Mouse (Mus musculus): Measurements from ENCODE around the gene Rnf169. TPM values are rescaled to one million over a fixed set of nuclear protein-coding genes. Genes with fewer than 3 reads are reported as not detected.

Gene Rnf169
- polyA plus RNA-seq (2014; fragmentation: Illumina TruSeq; extraction: RNeasy Lipid Tissue Mini Kit (QIAGEN cat#74804); ENCODE audit: low read depth, low replicate concordance), result 9.4 TPM

GRCm38 (mm10) chr7:99980132-99980591 lies at the start of gene Rnf169:
Rnf169 (minus strand) TSS chr7:99980448.

GRCm38 (mm10) chr7:100005790-100006189 lies 25.5 kb upstream of the Rnf169 start, which contains the start of gene Chrdl2:
Chrdl2 (plus strand) TSS chr7:100006172.

Other genes starting within 250 kb of the Rnf169 start
- not detected for gene Olfr521, start 216.9 kb downstream of the Rnf169 start, polyA plus RNA-seq (2014; fragmentation: Illumina TruSeq; extraction: RNeasy Lipid Tissue Mini Kit (QIAGEN cat#74804); ENCODE audit: low read depth, low replicate concordance)
- gene Neu3, start 152.0 kb downstream of the Rnf169 start, polyA plus RNA-seq (2014; fragmentation: Illumina TruSeq; extraction: RNeasy Lipid Tissue Mini Kit (QIAGEN cat#74804); ENCODE audit: low read depth, low replicate concordance), result 3.9 TPM
- not detected for gene Xrra1, start 121.3 kb downstream of the Rnf169 start, polyA plus RNA-seq (2014; fragmentation: Illumina TruSeq; extraction: RNeasy Lipid Tissue Mini Kit (QIAGEN cat#74804); ENCODE audit: low read depth, low replicate concordance)
- 172 TPM for gene Spcs2, start 117.0 kb downstream of the Rnf169 start, polyA plus RNA-seq (2014; fragmentation: Illumina TruSeq; extraction: RNeasy Lipid Tissue Mini Kit (QIAGEN cat#74804); ENCODE audit: low read depth, low replicate concordance)
- gene Chrdl2, start 25.7 kb upstream of the Rnf169 start, polyA plus RNA-seq (2014; fragmentation: Illumina TruSeq; extraction: RNeasy Lipid Tissue Mini Kit (QIAGEN cat#74804); ENCODE audit: low read depth, low replicate concordance), result not detected
- gene Pold3, start 141.1 kb upstream of the Rnf169 start, polyA plus RNA-seq (2014; fragmentation: Illumina TruSeq; extraction: RNeasy Lipid Tissue Mini Kit (QIAGEN cat#74804); ENCODE audit: low read depth, low replicate concordance), result 15.8 TPM
- 6.1 TPM for gene Lipt2, start 178.8 kb upstream of the Rnf169 start, polyA plus RNA-seq (2014; fragmentation: Illumina TruSeq; extraction: RNeasy Lipid Tissue Mini Kit (QIAGEN cat#74804); ENCODE audit: low read depth, low replicate concordance)
- 1.8 TPM for gene Kcne3, start 196.1 kb upstream of the Rnf169 start, polyA plus RNA-seq (2014; fragmentation: Illumina TruSeq; extraction: RNeasy Lipid Tissue Mini Kit (QIAGEN cat#74804); ENCODE audit: low read depth, low replicate concordance)
- 5.5 TPM for gene Pgm2l1, start 246.9 kb upstream of the Rnf169 start, polyA plus RNA-seq (2014; fragmentation: Illumina TruSeq; extraction: RNeasy Lipid Tissue Mini Kit (QIAGEN cat#74804); ENCODE audit: low read depth, low replicate concordance)

Measured in kidney, adult 10 weeks (tissue).